Mouse (Mus musculus) forebrain, embryonic 16.5 days (tissue): ENCODE results near the gene Slc26a6. TPM values are rescaled to one million over a fixed set of nuclear protein-coding genes. Genes with fewer than 3 reads are reported as not detected.

Experiments used
- ATAC-seq: fragments of 200-750 bp; cut with Nextera tagmentation; 2 replicates; pipeline ENCODE4 v1.8.0; 2017; ENCODE audit warnings: mild to moderate bottlenecking, moderate library complexity
- H3K27ac ChIP-seq: fragments of 300-500 bp; sonication (generic); 2 replicates; pipeline ENCODE4 v1.5.1; 2014; ENCODE audit warnings: low read length, control low read depth
- H3K27me3 ChIP-seq: fragments of 300-500 bp; sonication (generic); replicated peaks from 2 replicates; pipeline ENCODE4 v1.6.1; 2014; ENCODE audit warnings: low read length; ENCODE audit not compliant: control insufficient read depth, insufficient read depth
- H3K36me3 ChIP-seq: fragments of 300-500 bp; sonication (generic); 2 replicates; pipeline ENCODE4 v1.6.1; 2014; ENCODE audit not compliant: control insufficient read depth, insufficient read depth
- H3K4me1 ChIP-seq: fragments of 300-500 bp; sonication (generic); replicated peaks from 2 replicates; pipeline ENCODE4 v1.6.1; 2014; ENCODE audit warnings: low read length; ENCODE audit not compliant: control insufficient read depth, insufficient read depth
- H3K4me2 ChIP-seq: fragments of 300-500 bp; sonication (generic); 2 replicates; pipeline ENCODE4 v1.6.1; 2014; ENCODE audit warnings: mild to moderate bottlenecking, low read length, control low read depth
- H3K4me3 ChIP-seq: fragments of 300-500 bp; sonication (generic); replicated peaks from 2 replicates; pipeline ENCODE4 v1.5.1; 2014; ENCODE audit warnings: mild to moderate bottlenecking, low read length, control low read depth
- H3K9ac ChIP-seq: fragments of 300-500 bp; sonication (generic); replicated peaks from 2 replicates; pipeline ENCODE4 v1.6.1; 2014; ENCODE audit warnings: low read depth, low read length, control low read depth
- H3K9me3 ChIP-seq: fragments of 300-500 bp; sonication (generic); 2 replicates; pipeline ENCODE4 v1.6.1; 2016; ENCODE audit warnings: low read length; ENCODE audit not compliant: control insufficient read depth
- WGBS: fragments of 180-500 bp; shearing (Covaris S2); extraction: QIAGEN DNeasy Blood & Tissue Kit; methylation state at CpG from one replicate; pipeline ENCODE4 v1.1.7; 2014; 5-methylcytosine and 5-hydroxymethylcytosine counted together
- polyA plus RNA-seq: library from polyadenylated mRNA; unstranded; fragments of >200 nt; fragmentation: Nextera tagmentation; extraction: Ambion mirVana; gene quantifications from 2 replicates; pipeline ENCODE4 v1.2.1, GENCODE M21; 2015

Slc26a6 gene
- polyA plus RNA-seq, 1 experiment from 2014 or later, result 13.8 TPM

DNA sequence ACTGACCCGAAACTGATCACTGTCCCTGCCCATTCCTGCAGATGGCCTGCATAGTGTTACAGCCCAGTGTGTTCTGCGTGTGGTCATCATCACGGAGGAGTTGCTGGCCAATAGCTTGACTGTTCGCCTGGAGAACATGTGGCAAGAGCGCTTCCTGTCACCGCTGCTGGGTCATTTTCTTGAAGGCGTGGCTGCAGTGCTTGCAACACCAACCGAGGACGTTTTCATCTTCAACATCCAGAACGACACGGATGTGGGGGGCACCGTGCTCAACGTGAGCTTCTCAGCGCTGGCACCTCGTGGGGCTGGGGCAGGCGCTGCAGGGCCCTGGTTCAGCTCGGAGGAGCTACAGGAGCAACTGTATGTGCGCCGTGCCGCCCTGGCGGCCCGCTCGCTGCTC is 21.4 kb upstream of the Slc26a6 start:
- Histone ChIP-seq H3K4me3 (peak overlapping the region; percentile 35), H3K27ac (no peak overlapping the region), H3K4me2 (peak overlapping the region; percentile 64), H3K4me1 (peaks cover 55% of the 10 kb centered on the region), H3K27me3 (peaks cover 12% of the 10 kb centered on the region; the same call in 1 of the 2 replicates), H3K9me3 (no peaks in the 10 kb centered on the region), H3K9ac (peak overlapping the region; percentile 41; the same call in 1 of the 2 replicates), H3K36me3 (peaks cover 49% of the 10 kb centered on the region)
- 0 out of 2 replicates have a peak, but pooled peaks have one; percentile 24 for ATAC-seq
- 11% methylated on average over 23 of the region's 23 CpGs for WGBS

DNA sequence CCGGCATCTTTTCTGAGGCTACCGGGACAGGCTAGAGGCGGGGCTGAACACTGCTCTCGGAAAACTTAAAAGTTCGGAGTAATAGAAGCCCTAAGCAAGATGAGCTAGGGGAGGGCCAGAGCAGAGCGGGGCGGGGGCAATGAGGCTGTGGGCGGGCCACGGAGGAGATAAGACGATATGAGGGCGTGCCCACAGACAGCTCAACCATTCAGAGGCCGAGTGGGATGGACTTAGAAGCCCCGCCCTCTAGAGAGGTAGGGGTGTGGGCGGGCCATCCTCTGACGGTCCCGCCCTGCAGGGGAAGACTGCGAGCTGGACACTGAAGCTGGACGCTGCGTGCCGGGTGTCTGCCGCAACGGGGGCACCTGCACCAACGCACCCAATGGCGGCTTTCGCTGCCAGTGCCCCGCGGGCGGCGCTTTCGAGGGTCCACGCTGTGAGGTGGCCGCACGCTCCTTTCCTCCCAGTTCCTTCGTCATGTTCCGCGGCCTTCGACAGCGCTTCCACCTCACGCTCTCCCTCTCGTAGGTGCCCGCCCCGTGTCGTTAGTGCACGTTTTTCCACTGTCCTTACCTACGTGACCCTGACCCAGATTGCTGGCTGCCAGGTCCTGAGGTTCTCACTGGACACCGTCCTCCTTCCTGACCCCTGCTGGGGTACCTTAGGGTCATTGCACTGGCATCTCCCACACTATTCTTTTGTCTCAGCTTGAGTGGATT is 20.5 kb upstream of the Slc26a6 start:
- Histone ChIP-seq H3K27me3 (peaks cover 12% of the 10 kb centered on the region; the same call in 1 of the 2 replicates), H3K36me3 (peaks cover 49% of the 10 kb centered on the region), H3K4me2 (peak overlapping the region; percentile 64), H3K27ac (no peak overlapping the region), H3K9me3 (no peaks in the 10 kb centered on the region), H3K4me3 (peak overlapping the region; percentile 35), H3K9ac (peak overlapping the region; percentile 10), H3K4me1 (peaks cover 46% of the 10 kb centered on the region)
- WGBS, result 7% methylated on average over 42 of the region's 46 CpGs
- peak; percentile 95 for ATAC-seq

DNA sequence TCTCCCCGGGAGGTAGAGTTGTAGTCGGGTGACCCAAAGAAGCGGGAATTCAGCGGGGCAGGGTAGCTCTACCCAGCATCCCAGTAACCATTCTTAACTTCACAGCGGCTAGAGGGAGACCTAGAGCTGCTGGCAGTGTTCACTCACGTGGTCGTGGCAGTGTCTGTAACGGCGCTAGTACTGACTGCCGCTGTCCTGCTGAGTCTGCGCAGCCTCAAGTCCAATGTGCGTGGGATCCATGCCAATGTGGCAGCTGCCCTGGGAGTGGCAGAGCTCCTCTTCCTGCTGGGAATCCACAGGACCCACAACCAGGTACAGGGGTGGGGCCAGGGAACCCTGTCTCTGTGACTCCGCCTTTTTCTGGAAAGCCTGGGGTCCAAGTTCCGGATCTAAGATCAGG is 10.1 kb upstream of the Slc26a6 start:
- no peak overlapping the region for H3K4me2 ChIP-seq
- H3K27ac ChIP-seq, result no peak overlapping the region
- no peaks in the 10 kb centered on the region for H3K4me1 ChIP-seq
- no peaks in the 10 kb centered on the region for H3K27me3 ChIP-seq
- peak; percentile 14; the same call in 1 of the 2 replicates for ATAC-seq
- no peak overlapping the region for H3K4me3 ChIP-seq
- no peak overlapping the region for H3K9ac ChIP-seq
- 9% methylated on average over 14 of the region's 14 CpGs for WGBS
- peaks cover 55% of the 10 kb centered on the region for H3K36me3 ChIP-seq
- no peaks in the 10 kb centered on the region for H3K9me3 ChIP-seq

DNA sequence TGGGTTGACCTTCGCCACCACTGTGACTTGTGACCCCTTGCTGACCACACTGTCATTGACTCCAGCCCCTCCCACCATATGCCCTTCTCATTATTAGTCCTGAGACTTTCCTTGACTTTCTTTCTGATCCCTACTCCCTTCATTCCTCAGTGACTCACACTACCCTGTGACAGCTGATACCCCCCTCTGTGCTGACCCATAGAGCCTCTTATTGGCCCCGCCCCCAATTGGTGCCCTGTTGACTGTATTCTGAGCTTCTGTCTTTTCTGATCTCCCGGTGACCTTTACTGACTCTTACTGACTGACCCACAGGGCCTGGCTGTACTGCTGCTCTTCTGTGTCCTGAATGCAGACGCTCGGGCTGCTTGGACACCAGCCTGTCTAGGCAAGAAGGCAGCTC is 7.7 kb upstream of the Slc26a6 start:
- no peak overlapping the region for H3K4me2 ChIP-seq
- H3K9me3 ChIP-seq, result no peaks in the 10 kb centered on the region
- H3K27me3 ChIP-seq, result no peaks in the 10 kb centered on the region
- H3K9ac ChIP-seq, result no peak overlapping the region
- H3K27ac ChIP-seq, result no peak overlapping the region
- H3K36me3 ChIP-seq, result peaks cover 54% of the 10 kb centered on the region
- ATAC-seq, result no peak
- no peak overlapping the region for H3K4me3 ChIP-seq
- no peaks in the 10 kb centered on the region for H3K4me1 ChIP-seq
- whole genome bisulfite sequencing, result 76% methylated on average over 5 of the region's 5 CpGs

DNA sequence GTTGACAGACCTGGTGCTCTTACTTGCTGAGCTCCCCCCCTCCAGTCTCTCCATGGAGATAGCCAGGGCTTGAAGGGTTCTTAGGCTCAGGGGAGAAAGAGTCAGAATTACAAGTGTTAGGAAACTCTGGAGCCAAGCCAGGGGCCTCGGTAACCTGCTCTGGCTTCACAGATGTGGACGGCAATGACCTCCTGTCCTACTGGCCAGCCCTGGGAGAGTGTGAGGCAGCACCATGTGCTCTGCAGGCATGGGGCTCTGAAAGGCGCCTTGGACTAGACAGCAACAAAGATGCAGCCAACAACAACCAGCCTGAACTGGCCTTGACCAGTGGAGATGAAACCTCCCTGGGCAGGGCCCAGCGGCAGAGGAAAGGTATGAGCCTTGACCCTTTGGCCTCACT is 5.7 kb upstream of the Slc26a6 start:
- H3K9ac ChIP-seq, result no peak overlapping the region
- H3K4me3 ChIP-seq, result no peak overlapping the region
- peaks cover 46% of the 10 kb centered on the region for H3K36me3 ChIP-seq
- no peak for ATAC-seq
- 89% methylated on average over 4 of the region's 4 CpGs for WGBS
- H3K27me3 ChIP-seq, result no peaks in the 10 kb centered on the region
- no peak overlapping the region for H3K27ac ChIP-seq
- H3K4me2 ChIP-seq, result no peak overlapping the region
- H3K9me3 ChIP-seq, result no peaks in the 10 kb centered on the region
- no peaks in the 10 kb centered on the region for H3K4me1 ChIP-seq

DNA sequence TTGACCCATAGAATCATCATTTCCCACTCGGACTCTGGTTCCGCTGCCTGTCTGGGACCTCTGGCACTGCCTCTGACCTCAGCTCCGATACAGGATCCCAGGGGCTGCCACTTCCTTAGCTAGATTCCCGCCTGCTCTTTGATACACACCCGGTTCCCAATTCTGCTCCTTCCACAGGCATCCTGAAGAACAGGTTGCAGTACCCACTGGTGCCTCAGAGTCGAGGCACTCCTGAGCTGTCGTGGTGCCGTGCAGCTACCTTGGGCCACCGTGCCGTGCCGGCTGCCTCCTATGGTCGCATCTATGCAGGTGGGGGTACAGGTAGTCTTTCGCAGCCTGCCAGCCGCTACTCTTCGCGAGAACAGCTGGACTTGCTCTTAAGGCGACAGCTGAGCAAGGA is 4.7 kb upstream of the Slc26a6 start:
- no peak overlapping the region for H3K4me3 ChIP-seq
- ATAC-seq, result no peak

DNA sequence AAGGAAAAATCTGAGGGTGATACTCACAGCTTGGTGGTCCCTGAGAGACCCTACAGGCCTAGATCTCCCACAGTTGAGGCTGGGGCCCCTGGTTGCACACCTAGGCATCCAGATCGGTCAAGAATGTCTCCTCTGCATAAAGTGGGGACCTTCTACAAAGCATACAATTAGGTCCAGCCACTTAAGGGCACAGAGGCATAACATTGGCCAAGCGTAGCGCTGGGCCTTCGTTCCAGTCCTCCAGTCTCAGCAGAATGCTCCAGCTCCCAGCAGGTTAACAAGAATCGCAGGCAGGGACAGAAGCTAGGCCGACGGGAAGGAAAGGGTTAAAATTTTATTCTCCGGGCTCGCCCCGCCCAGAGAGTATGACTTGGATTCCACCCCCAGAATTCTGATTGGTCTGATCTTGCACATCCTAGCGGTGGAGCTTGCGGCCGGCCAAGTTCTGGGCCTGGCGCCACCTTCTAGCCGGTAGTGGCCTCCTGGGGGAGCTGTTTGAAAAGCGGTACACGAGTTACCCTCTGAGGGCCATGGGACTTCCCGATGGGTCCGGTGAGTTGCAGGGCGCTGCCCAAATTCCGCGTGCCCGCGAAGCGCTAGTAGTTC is 655 bp downstream of the Slc26a6 start:
- Histone ChIP-seq H3K27ac (peak overlapping the region; percentile 42), H3K4me3 (peak overlapping the region; percentile 56), H3K36me3 (peaks cover 7% of the 10 kb centered on the region; the same call in 1 of the 2 replicates), H3K9ac (peak overlapping the region; percentile 54), H3K4me1 (peaks cover 11% of the 10 kb centered on the region), H3K27me3 (no peaks in the 10 kb centered on the region), H3K4me2 (peak overlapping the region; percentile 66), H3K9me3 (no peaks in the 10 kb centered on the region)
- peak; percentile 93 for ATAC-seq
- WGBS, result 2% methylated on average over 25 of the region's 25 CpGs

More for the DNA sequence above, 4.7 kb upstream of the Slc26a6 start:
- Histone ChIP-seq H3K4me1 (peaks cover 2% of the 10 kb centered on the region), H3K9me3 (no peaks in the 10 kb centered on the region), H3K27ac (no peak overlapping the region), H3K9ac (no peak overlapping the region), H3K4me2 (no peak overlapping the region), H3K27me3 (no peaks in the 10 kb centered on the region), H3K36me3 (peaks cover 44% of the 10 kb centered on the region)
- WGBS, result 86% methylated on average over 17 of the region's 17 CpGs

DNA sequence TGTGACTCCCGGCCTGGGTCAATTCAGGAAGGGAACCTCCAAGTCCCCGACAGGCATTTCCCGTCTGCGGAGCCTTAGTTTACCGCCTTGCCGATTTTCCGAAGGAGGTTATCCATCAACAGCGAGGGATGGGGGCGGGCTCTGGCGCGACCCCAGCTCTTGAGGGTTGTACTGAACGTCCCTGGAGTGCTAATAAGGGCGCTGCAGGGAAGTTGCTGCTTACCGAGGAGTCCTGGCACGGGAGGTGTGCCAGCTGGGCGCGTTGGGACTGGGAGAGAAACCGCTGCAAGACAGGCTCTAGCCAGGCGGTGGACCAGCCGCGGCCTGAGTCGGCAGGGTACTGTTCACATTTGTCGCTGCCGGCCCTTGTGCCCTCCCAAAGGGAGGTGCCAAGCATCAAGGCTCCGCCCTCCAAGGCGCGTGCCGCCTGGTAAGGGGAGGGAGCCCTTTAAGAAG is 1.2 kb downstream of the Slc26a6 start:
- Histone ChIP-seq H3K4me2 (peak overlapping the region; percentile 66), H3K27me3 (no peaks in the 10 kb centered on the region), H3K36me3 (peaks cover 3% of the 10 kb centered on the region; the same call in 1 of the 2 replicates), H3K27ac (peak overlapping the region; percentile 29), H3K9me3 (no peaks in the 10 kb centered on the region), H3K4me1 (peaks cover 11% of the 10 kb centered on the region), H3K9ac (peak overlapping the region; percentile 54), H3K4me3 (peak overlapping the region; percentile 56)
- ATAC-seq, result peak; percentile 90
- under 1% methylated on average over 28 of the region's 28 CpGs for WGBS

DNA sequence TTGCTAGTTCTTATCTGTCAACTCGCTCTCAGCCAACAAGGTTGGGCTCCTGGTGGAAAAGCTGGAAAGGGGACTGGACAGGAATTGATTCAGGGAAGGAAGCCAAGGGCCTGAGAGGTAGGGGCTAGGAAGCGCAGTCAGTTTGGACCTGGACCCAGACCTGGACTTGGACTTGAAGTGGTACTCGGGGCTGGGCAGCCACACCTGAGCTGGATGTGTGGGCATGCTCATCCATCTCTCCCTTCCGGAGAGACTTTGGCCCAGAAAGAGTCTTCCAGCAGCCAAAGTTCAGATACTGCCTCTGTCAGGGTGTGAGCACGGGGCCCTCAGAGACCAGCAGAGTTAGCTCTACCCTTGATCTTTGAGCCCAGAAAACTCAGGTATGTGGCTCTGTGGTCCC is 2.3 kb downstream of the Slc26a6 start:
- Histone ChIP-seq H3K27ac (no peak overlapping the region), H3K9ac (no peak overlapping the region), H3K27me3 (no peaks in the 10 kb centered on the region), H3K9me3 (no peaks in the 10 kb centered on the region), H3K4me2 (no peak overlapping the region), H3K4me1 (peaks cover 11% of the 10 kb centered on the region), H3K4me3 (no peak overlapping the region), H3K36me3 (no peaks in the 10 kb centered on the region; the same call in 1 of the 2 replicates)
- ATAC-seq, result no peak
- 59% methylated on average over 5 of the region's 5 CpGs for WGBS
